Mouse (Mus musculus): ENCODE measurements at regions not wholly inside any gene's neighbourhood (a gene's known extent, or its start where the extent isn't known, plus 50 kb on each side); places are given as distances from the start of the nearest gene placed in this dataset.

GRCm38 (mm10) chr14:114685133-114685532 is 406.9 kb upstream of the Gpc5 start:
- Histone ChIP-seq H3K36me3 (no peaks in the 10 kb centered on the region), H3K27me3 (no peaks in the 10 kb centered on the region), H3K27ac (replicated peaks) (no peak overlapping the region), H3K9ac (replicated peaks) (no peak overlapping the region), H3K4me3 (no peak overlapping the region), H3K4me2 (replicated peaks) (no peak overlapping the region), H3K9me3 (no peaks in the 10 kb centered on the region), H3K4me1 (no peaks in the 10 kb centered on the region)
- ATAC-seq (replicated peaks) = no peak
- 70% methylated on average over 1 of the region's 1 CpGs for WGBS

GRCm38 (mm10) chr14:114694930-114695329 is 397.1 kb upstream of the Gpc5 start:
- H3K9ac ChIP-seq (replicated peaks) = no peak overlapping the region
- H3K9me3 ChIP-seq = no peaks in the 10 kb centered on the region
- H3K27ac ChIP-seq (replicated peaks) = no peak overlapping the region
- H3K4me1 ChIP-seq = no peaks in the 10 kb centered on the region
- H3K36me3 ChIP-seq = no peaks in the 10 kb centered on the region
- H3K4me2 ChIP-seq (replicated peaks) = no peak overlapping the region
- WGBS = 85% methylated on average over 1 of the region's 1 CpGs
- no peak for ATAC-seq (replicated peaks)
- no peaks in the 10 kb centered on the region for H3K27me3 ChIP-seq
- H3K4me3 ChIP-seq = no peak overlapping the region

GRCm38 (mm10) chr14:114697543-114697942 is 394.5 kb upstream of the Gpc5 start:
- no peaks in the 10 kb centered on the region for H3K36me3 ChIP-seq
- no peak for ATAC-seq (replicated peaks)
- H3K9ac ChIP-seq (replicated peaks) = no peak overlapping the region
- H3K9me3 ChIP-seq = no peaks in the 10 kb centered on the region
- H3K4me3 ChIP-seq = no peak overlapping the region
- no peak overlapping the region for H3K4me2 ChIP-seq (replicated peaks)
- H3K27me3 ChIP-seq = no peaks in the 10 kb centered on the region
- H3K27ac ChIP-seq (replicated peaks) = no peak overlapping the region
- WGBS = 80% methylated on average over 4 of the region's 4 CpGs
- no peaks in the 10 kb centered on the region for H3K4me1 ChIP-seq

- no peaks in the 10 kb centered on the region for H3K4me1 ChIP-seq
- H3K27ac ChIP-seq (replicated peaks) = no peak overlapping the region
- no peaks in the 10 kb centered on the region for H3K36me3 ChIP-seq
- no peak overlapping the region for H3K9ac ChIP-seq (replicated peaks)
- H3K27me3 ChIP-seq = no peaks in the 10 kb centered on the region
- ATAC-seq (replicated peaks) = no peak
- 10% methylated on average over 1 of the region's 1 CpGs for WGBS
- no peak overlapping the region for H3K4me3 ChIP-seq
- H3K4me2 ChIP-seq (replicated peaks) = no peak overlapping the region
- no peaks in the 10 kb centered on the region for H3K9me3 ChIP-seq
Measured at GRCm38 (mm10) chr14:114723080-114723479, 368.9 kb upstream of the Gpc5 start.

- H3K4me3 ChIP-seq = no peak overlapping the region
- WGBS = 61% methylated on average over 5 of the region's 5 CpGs
- no peak overlapping the region for H3K4me2 ChIP-seq (replicated peaks)
- no peaks in the 10 kb centered on the region for H3K9me3 ChIP-seq
- no peak overlapping the region for H3K9ac ChIP-seq (replicated peaks)
- no peak overlapping the region for H3K27ac ChIP-seq (replicated peaks)
- no peaks in the 10 kb centered on the region for H3K36me3 ChIP-seq
- ATAC-seq (replicated peaks) = peak; percentile 58
- H3K27me3 ChIP-seq = no peaks in the 10 kb centered on the region
- no peaks in the 10 kb centered on the region for H3K4me1 ChIP-seq
Measured at GRCm38 (mm10) chr14:114767323-114767722, 324.7 kb upstream of the Gpc5 start.

- Histone ChIP-seq H3K4me1 (no peaks in the 10 kb centered on the region), H3K27ac (replicated peaks) (no peak overlapping the region), H3K4me3 (no peak overlapping the region), H3K27me3 (no peaks in the 10 kb centered on the region), H3K9me3 (no peaks in the 10 kb centered on the region), H3K36me3 (no peaks in the 10 kb centered on the region), H3K4me2 (replicated peaks) (no peak overlapping the region), H3K9ac (replicated peaks) (no peak overlapping the region)
- 68% methylated on average over 2 of the region's 2 CpGs for WGBS
- no peak for ATAC-seq (replicated peaks)
Measured at GRCm38 (mm10) chr14:114776723-114777122, 315.3 kb upstream of the Gpc5 start.

GRCm38 (mm10) chr14:114781821-114782220 is 310.2 kb upstream of the Gpc5 start:
- WGBS = 94% methylated on average over 3 of the region's 3 CpGs
- Histone ChIP-seq H3K4me1 (no peaks in the 10 kb centered on the region), H3K36me3 (no peaks in the 10 kb centered on the region), H3K9me3 (no peaks in the 10 kb centered on the region), H3K4me2 (replicated peaks) (no peak overlapping the region), H3K27ac (replicated peaks) (no peak overlapping the region), H3K27me3 (no peaks in the 10 kb centered on the region), H3K9ac (replicated peaks) (no peak overlapping the region), H3K4me3 (no peak overlapping the region)
- ATAC-seq (replicated peaks) = no peak

- H3K4me1 ChIP-seq = peaks cover 4% of the 10 kb centered on the region; the same call in 1 of the 2 replicates
- 16% methylated on average over 13 of the region's 13 CpGs for WGBS
- peak overlapping the region; percentile 34 for H3K4me2 ChIP-seq (replicated peaks)
- H3K36me3 ChIP-seq = no peaks in the 10 kb centered on the region
- 0 out of 2 replicates have a peak overlapping the region, but pooled peaks have one; percentile 2 for H3K27ac ChIP-seq (replicated peaks)
- ATAC-seq (replicated peaks) = peak; percentile 91
- no peaks in the 10 kb centered on the region for H3K27me3 ChIP-seq
- H3K9me3 ChIP-seq = no peaks in the 10 kb centered on the region
- no peak overlapping the region for H3K9ac ChIP-seq (replicated peaks)
- 0 out of 2 replicates have a peak overlapping the region, but pooled peaks have one; percentile 13 for H3K4me3 ChIP-seq
Measured at GRCm38 (mm10) chr14:114790946-114791830, 300.8 kb upstream of the Gpc5 start.

GRCm38 (mm10) chr14:114791831-114792224 is 300.2 kb upstream of the Gpc5 start:
- no peaks in the 10 kb centered on the region for H3K27me3 ChIP-seq
- no peak overlapping the region for H3K9ac ChIP-seq (replicated peaks)
- no peak overlapping the region for H3K4me2 ChIP-seq (replicated peaks)
- no peaks in the 10 kb centered on the region for H3K36me3 ChIP-seq
- 62% methylated on average over 4 of the region's 4 CpGs for WGBS
- no peak overlapping the region for H3K27ac ChIP-seq (replicated peaks)
- no peaks in the 10 kb centered on the region for H3K9me3 ChIP-seq
- H3K4me1 ChIP-seq = peaks cover 4% of the 10 kb centered on the region; the same call in 1 of the 2 replicates
- H3K4me3 ChIP-seq = no peak overlapping the region
- peak; percentile 63 for ATAC-seq (replicated peaks)

GRCm38 (mm10) chr14:114804643-114805042 is 287.4 kb upstream of the Gpc5 start:
- Histone ChIP-seq H3K4me1 (no peaks in the 10 kb centered on the region), H3K9me3 (no peaks in the 10 kb centered on the region), H3K9ac (replicated peaks) (no peak overlapping the region), H3K27me3 (no peaks in the 10 kb centered on the region), H3K27ac (replicated peaks) (no peak overlapping the region), H3K36me3 (no peaks in the 10 kb centered on the region), H3K4me2 (replicated peaks) (no peak overlapping the region), H3K4me3 (no peak overlapping the region)
- no peak for ATAC-seq (replicated peaks)
- 93% methylated on average over 11 of the region's 11 CpGs for WGBS

- WGBS = 77% methylated on average over 2 of the region's 2 CpGs
- H3K27me3 ChIP-seq = no peaks in the 10 kb centered on the region
- H3K9ac ChIP-seq (replicated peaks) = no peak overlapping the region
Measured at GRCm38 (mm10) chr14:114808621-114809020, 283.4 kb upstream of the Gpc5 start.

GRCm38 (mm10) chr14:114820677-114821076 is 271.3 kb upstream of the Gpc5 start:
- Histone ChIP-seq H3K4me3 (no peak overlapping the region), H3K4me1 (0 out of 2 replicates have a peak, but pooled peaks cover 3% of the 10 kb centered on the region), H3K4me2 (replicated peaks) (no peak overlapping the region), H3K9me3 (no peaks in the 10 kb centered on the region), H3K27ac (replicated peaks) (no peak overlapping the region), H3K36me3 (no peaks in the 10 kb centered on the region), H3K27me3 (no peaks in the 10 kb centered on the region), H3K9ac (replicated peaks) (no peak overlapping the region)
- no peak for ATAC-seq (replicated peaks)
- 17% methylated on average over 1 of the region's 1 CpGs for whole genome bisulfite sequencing

More at GRCm38 (mm10) chr14:114808621-114809020, 283.4 kb upstream of the Gpc5 start:
- Histone ChIP-seq H3K27ac (replicated peaks) (no peak overlapping the region), H3K4me1 (no peaks in the 10 kb centered on the region), H3K4me2 (replicated peaks) (no peak overlapping the region), H3K36me3 (no peaks in the 10 kb centered on the region), H3K4me3 (no peak overlapping the region), H3K9me3 (no peaks in the 10 kb centered on the region)
- no peak for ATAC-seq (replicated peaks)
